Mouse (Mus musculus): ENCODE data around the gene Washc2. TPM values are rescaled to one million over a fixed set of nuclear protein-coding genes. Genes with fewer than 3 reads are reported as not detected.
"Not testable (repeated sequence)": the region's sequence is repeated elsewhere in the genome, so short reads cannot be mapped to it uniquely, and the experiment has no call there.

Gene Washc2
- 10 to 100 TPM; 39.6 to 43.3 TPM for total RNA-seq (2021)
- long read RNA-seq, experiment 1, full-length matches to known transcripts = 9 of 37 reads
- long read RNA-seq, experiment 1, partial matches to known transcripts = 19 of 37 reads
- long read RNA-seq, experiment 1, other reads (novel, unspliced or antisense) = 9 of 37 reads
- long read RNA-seq, experiment 2, full-length matches to known transcripts = 4 of 11 reads
- long read RNA-seq, experiment 2, partial matches to known transcripts = 5 of 11 reads
- long read RNA-seq, experiment 2, other reads (novel, unspliced or antisense) = 2 of 11 reads

GRCm38 (mm10) chr6:116207729-116208534 is at the start of gene Washc2:
Gene Washc2, plus strand, starts transcription at chr6:116208038.
- DNase-seq = peak; percentile 95 to 96

- no peak for DNase-seq
Observed at GRCm38 (mm10) chr6:116166383-116166782, 41.5 kb upstream of the Washc2 start.

- DNase-seq = not testable (repeated sequence)
Observed at GRCm38 (mm10) chr6:116173511-116174099, 34.2 kb upstream of the Washc2 start.

GRCm38 (mm10) chr6:116178376-116178775 is 29.5 kb upstream of the Washc2 start:
- no peak for DNase-seq

- peak in 1 of 2 experiments; percentile 15 for DNase-seq
Observed at GRCm38 (mm10) chr6:116180731-116181130, 27.1 kb upstream of the Washc2 start.

- DNase-seq = no peak
Observed at GRCm38 (mm10) chr6:116183509-116183908, 24.3 kb upstream of the Washc2 start.

GRCm38 (mm10) chr6:116186485-116186884 is 21.4 kb upstream of the Washc2 start:
- DNase-seq = no peak

GRCm38 (mm10) chr6:116189417-116189816 is 18.4 kb upstream of the Washc2 start:
- no peak for DNase-seq

- DNase-seq = no peak
Observed at GRCm38 (mm10) chr6:116192809-116193311, 15.0 kb upstream of the Washc2 start.

- DNase-seq = peak; percentile 99 to 100
Observed at GRCm38 (mm10) chr6:116193394-116194393, 14.1 kb upstream of the Washc2 start, which contains the start of gene Tmcc1. Gene Tmcc1, minus strand, starts transcription at chr6:116193486.

- no peak for DNase-seq
Observed at GRCm38 (mm10) chr6:116195811-116196210, 12.0 kb upstream of the Washc2 start.

GRCm38 (mm10) chr6:116198173-116198572 is 9.7 kb upstream of the Washc2 start:
- DNase-seq = peak; percentile 6 to 12

- no peak for DNase-seq
Observed at GRCm38 (mm10) chr6:116199682-116200081, 8.2 kb upstream of the Washc2 start.

- DNase-seq = no peak
Observed at GRCm38 (mm10) chr6:116227767-116228166, 19.9 kb downstream of the Washc2 start.

GRCm38 (mm10) chr6:116228785-116229525 is 21.1 kb downstream of the Washc2 start:
- DNase-seq = peak; percentile 75 to 81

- not testable (repeated sequence) for DNase-seq
Observed at GRCm38 (mm10) chr6:116234821-116235220, 27.0 kb downstream of the Washc2 start.

- DNase-seq = peak in 1 of 2 experiments; percentile 14
Observed at GRCm38 (mm10) chr6:116235336-116235735, 27.5 kb downstream of the Washc2 start.

- DNase-seq = no peak
Observed at GRCm38 (mm10) chr6:116238083-116238482, 30.2 kb downstream of the Washc2 start.

GRCm38 (mm10) chr6:116240371-116240770 is 32.5 kb downstream of the Washc2 start:
- no peak for DNase-seq

- no peak for DNase-seq
Observed at GRCm38 (mm10) chr6:116259649-116260048, 51.8 kb downstream of the Washc2 start.

- DNase-seq = no peak
Observed at GRCm38 (mm10) chr6:116260481-116260880, 52.6 kb downstream of the Washc2 start.
